Mouse (Mus musculus): Measurements from ENCODE around the gene Acin1.
A peak's percentile ranks its signal among the peaks of the same experiment; 100 is the strongest.

Acin1 gene

DNA sequence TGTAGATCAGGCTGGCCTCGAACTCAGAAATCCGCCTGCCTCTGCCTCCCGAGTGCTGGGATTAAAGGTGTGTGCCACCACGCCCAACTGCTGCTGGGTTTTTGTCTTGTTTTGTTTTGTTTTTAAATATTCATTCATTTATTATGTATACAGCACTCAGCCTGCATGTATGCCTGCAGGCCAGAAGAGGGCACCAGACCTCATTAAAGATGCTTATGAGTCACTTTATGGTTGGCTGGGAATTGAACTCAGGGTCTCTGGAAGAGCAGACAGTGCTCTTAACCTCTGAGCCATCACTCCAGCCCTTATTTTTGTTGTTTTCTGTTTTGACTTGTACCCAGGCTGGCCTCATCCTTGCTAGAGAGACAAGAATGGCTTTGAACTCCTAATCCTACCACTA lies 76.8 kb downstream of the Acin1 start:
- DNase-seq (ENCODE audit: low read depth, low spot score), result peak; percentile 45

DNA sequence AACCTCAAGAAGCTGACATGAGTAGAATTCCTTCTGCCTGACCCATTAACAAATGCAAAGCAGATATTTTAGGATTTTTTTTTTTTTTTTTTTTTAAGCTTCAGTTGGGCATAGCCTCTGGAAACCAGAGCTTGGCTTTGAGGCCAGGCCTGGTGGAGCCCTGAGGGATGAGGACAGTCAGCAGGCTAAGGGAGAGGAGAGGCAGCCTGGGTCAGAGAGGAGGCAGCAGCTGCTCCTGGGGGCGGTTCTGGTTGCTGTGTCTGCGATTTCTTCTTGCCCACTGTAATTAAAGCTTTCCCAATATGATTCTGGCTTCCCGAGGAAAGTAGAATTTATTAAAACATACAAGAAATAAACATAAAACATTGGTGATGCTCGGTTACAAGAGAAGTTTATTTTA lies 77.5 kb downstream of the Acin1 start:
- no peak for DNase-seq (ENCODE audit: low read depth, low spot score)

- no peak for DNase-seq (ENCODE audit: low read depth, low spot score)
Measured at GRCm38 (mm10) chr14:54607226-54607625, 79.5 kb downstream of the Acin1 start.

- peak; percentile 80 for DNase-seq (ENCODE audit: low read depth, low spot score)
Measured at GRCm38 (mm10) chr14:54605752-54606321, 80.9 kb downstream of the Acin1 start, which contains the start of gene 4931414P19Rik. Gene 4931414P19Rik (minus strand): TSS chr14:54605993.

- DNase-seq (ENCODE audit: low read depth, low spot score), result no peak
Measured at GRCm38 (mm10) chr14:54603686-54604085, 83.0 kb downstream of the Acin1 start.

- DNase-seq (ENCODE audit: low read depth, low spot score), result peak; percentile 99
Measured at GRCm38 (mm10) chr14:54603038-54603654, 83.6 kb downstream of the Acin1 start.

DNA sequence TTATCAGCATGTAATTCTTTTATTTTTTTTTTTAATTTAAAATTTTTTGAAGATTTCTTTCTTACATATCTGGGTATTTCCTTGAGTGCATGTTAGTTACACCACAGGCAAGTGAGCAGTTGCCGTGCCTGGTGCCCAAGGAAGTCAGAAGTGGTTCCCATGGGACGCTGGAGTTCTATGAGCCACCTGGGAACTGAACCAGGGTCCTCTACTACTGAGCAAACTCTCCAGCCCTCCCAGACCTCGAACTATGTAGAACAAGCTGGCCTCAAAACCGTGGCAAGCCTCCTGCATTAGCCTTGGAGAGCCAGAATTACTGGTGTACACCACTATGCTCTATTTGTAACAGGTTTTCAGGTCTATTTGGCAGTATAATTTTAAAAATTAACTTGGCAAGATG lies 84.1 kb downstream of the Acin1 start:
- no peak for DNase-seq (ENCODE audit: low read depth, low spot score)

- no peak for DNase-seq (ENCODE audit: low read depth, low spot score)
Measured at GRCm38 (mm10) chr14:54601601-54602000, 85.1 kb downstream of the Acin1 start.

- no peak for DNase-seq (ENCODE audit: low read depth, low spot score)
Measured at GRCm38 (mm10) chr14:54597084-54597483, 89.6 kb downstream of the Acin1 start.

DNA sequence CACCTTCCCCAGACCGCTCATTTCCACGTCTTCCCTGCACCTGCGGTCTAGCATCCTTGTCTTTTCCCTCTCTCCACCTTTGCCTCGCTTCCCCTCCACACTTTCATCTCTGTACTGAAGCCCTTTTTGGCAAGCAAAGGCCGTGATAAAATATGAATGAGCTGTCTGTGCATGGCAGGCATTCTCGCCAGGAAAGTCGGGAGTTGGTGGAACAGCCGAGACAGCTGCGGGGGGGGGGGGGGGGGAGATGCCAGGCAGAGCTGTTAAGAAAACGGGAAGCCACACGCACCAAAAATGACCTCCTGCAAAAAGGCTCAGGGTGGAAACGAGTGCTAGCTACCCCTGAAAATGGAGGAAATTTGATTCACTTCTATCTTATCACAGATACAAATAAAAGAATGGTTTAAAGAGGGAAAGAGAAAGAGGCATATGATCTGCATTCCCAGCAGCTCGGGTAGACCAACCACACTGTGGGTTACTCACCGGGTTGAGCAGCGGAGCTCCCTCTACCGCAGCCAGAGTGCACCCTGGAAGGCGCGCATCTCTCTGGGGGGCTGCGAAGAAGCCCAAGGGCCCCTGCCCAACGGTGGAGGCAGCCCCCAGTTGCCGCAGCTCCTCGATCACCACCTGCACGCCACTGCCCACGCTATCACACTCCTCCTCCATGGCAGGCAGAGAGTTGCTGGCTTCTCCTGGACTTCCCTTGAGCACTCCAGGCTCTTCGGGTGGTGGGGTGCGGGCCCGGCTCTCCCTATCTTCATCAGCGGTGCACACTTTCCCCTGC lies 91.9 kb downstream of the Acin1 start:
- DNase-seq (ENCODE audit: low read depth, low spot score), result peak; percentile 83

- DNase-seq (ENCODE audit: low read depth, low spot score), result peak; percentile 42
Measured at GRCm38 (mm10) chr14:54594055-54594454, 92.7 kb downstream of the Acin1 start.

GRCm38 (mm10) chr14:54592319-54592934 lies 94.3 kb downstream of the Acin1 start:
- DNase-seq (ENCODE audit: low read depth, low spot score), result peak; percentile 82

Measured in brain, adult 2 months (tissue).